Mouse (Mus musculus) Patski (cell line): ENCODE measurements around the gene Upk3b. TPM values are rescaled to one million over a fixed set of nuclear protein-coding genes. Genes with fewer than 3 reads are reported as not detected.
A peak's percentile ranks its signal among the peaks of the same experiment; 100 is the strongest.

Experiments used
- ATAC-seq: fragments of 100-300 bp; one replicate; pipeline ENCODE4 v1.8.0; 2021
- CTCF ChIA-PET: fragments of 350-600 bp; sonication (Branson Sonifier 250); formaldehyde crosslinking; loops from one replicate; lab custom pipeline; 2022; ENCODE audit warnings: inconsistent platforms; lab: Charles Lee
- POLR2A ChIA-PET: fragments of 350-600 bp; sonication (Branson Sonifier 250); formaldehyde crosslinking; loops from one replicate; lab custom pipeline; 2022; ENCODE audit warnings: antibody characterized with exemption, inconsistent platforms; lab: Charles Lee
- DNase-seq: peaks from one replicate; pipeline ENCODE4 v3.0.0-alpha.2; 2011; ENCODE audit warnings: low read depth, low spot score
- H3K27me3 ChIP-seq: fragments of 371-371 bp; one replicate; pipeline ENCODE4 v1.5.1; 2021
- CTCF ChIP-seq: fragments of 100-300 bp; IDR thresholded peaks from one replicate; pipeline ENCODE4 v1.5.1; 2021
- in situ Hi-C: fragments of 300-500 bp; cut with MboI; formaldehyde crosslinking; loops from 3 replicates; pipeline ENCODE4 v1.11.1; 2018; ENCODE audit warnings: low pct_unique_long_range_greater_than_20kb, mixed read lengths
- polyA plus RNA-seq: library from polyadenylated mRNA; unstranded; gene quantifications from one replicate; pipeline ENCODE4 v1.2.3, GENCODE M21; 2021

Upk3b gene
- 0.95 TPM for polyA plus RNA-seq

- TF ChIP-seq CTCF = no peak
- no peak for ATAC-seq
Observed at GRCm38 (mm10) chr5:136038258-136039214, at the start of gene Upk3b. Gene Upk3b (plus strand): TSS chr5:136038496.

GRCm38 (mm10) chr5:135990601-135991000, 47.7 kb upstream of the Upk3b start:
- no peak for DNase-seq
- ATAC-seq = no peak
- in situ Hi-C loops = no loop called here
- H3K27me3 ChIP-seq = no peaks in the 10 kb centered on the region
- ChIA-PET POLR2A (no interaction called here), CTCF (no interaction called here)
- TF ChIP-seq CTCF = no peak

More at GRCm38 (mm10) chr5:136038258-136039214, at the start of gene Upk3b:
- in situ Hi-C loops = no loop called here
- CTCF ChIA-PET = interaction anchor here (1.2 kb wide), 1 partner anchor 36 kb away, joined by 5 read pairs; no protein-coding TSS in a partner anchor
- POLR2A ChIA-PET = no interaction called here
- DNase-seq = no peak
- H3K27me3 ChIP-seq = no peaks in the 10 kb centered on the region

- H3K27me3 ChIP-seq = no peaks in the 10 kb centered on the region
- POLR2A ChIA-PET = interaction anchor here (1.1 kb wide), 1 partner anchor 10 kb away, joined by 3 read pairs; no protein-coding TSS in a partner anchor
- DNase-seq (no peak), ATAC-seq (no peak)
- no peak for TF ChIP-seq CTCF
- in situ Hi-C loops = no loop called here
- CTCF ChIA-PET = interaction anchor here (0.8 to 3.1 kb wide), 5 partner anchors 11 to 69 kb away, joined by 3 to 9 read pairs (median 6); no protein-coding TSS in a partner anchor
Observed at GRCm38 (mm10) chr5:135993381-135993965, 44.8 kb upstream of the Upk3b start.

- ATAC-seq (no peak), DNase-seq (no peak)
- in situ Hi-C loops = no loop called here
- ChIA-PET POLR2A (interaction anchor here (1.1 kb wide), 1 partner anchor 11 kb away, joined by 3 read pairs; no protein-coding TSS in a partner anchor), CTCF (interaction anchor here (1.9 to 3.1 kb wide), 3 partner anchors 12 to 21 kb away, joined by 6 to 9 read pairs (median 7); no protein-coding TSS in a partner anchor)
- no peaks in the 10 kb centered on the region for H3K27me3 ChIP-seq
- no peak for TF ChIP-seq CTCF
Observed at GRCm38 (mm10) chr5:135994335-135994724, 44.0 kb upstream of the Upk3b start.

GRCm38 (mm10) chr5:135994725-135995687, 43.3 kb upstream of the Upk3b start, which contains the start of gene Dtx2:
Gene Dtx2 (plus strand): TSS chr5:135994800.
- in situ Hi-C loops = no loop called here
- ChIA-PET POLR2A (interaction anchor here (0.5 to 1.2 kb wide), 2 partner anchors 13 to 958 kb away, joined by 3 to 4 read pairs; partner anchors contain the start of gene Fis1), CTCF (interaction anchor here (1.2 to 3.1 kb wide), 9 partner anchors 11 to 67 kb away, joined by 3 to 9 read pairs (median 4); no protein-coding TSS in a partner anchor)
- TF ChIP-seq CTCF = peak; percentile 44
- ATAC-seq (peak; percentile 89), DNase-seq (no peak)
- H3K27me3 ChIP-seq = no peaks in the 10 kb centered on the region

- ATAC-seq = no peak
- in situ Hi-C loops = no loop called here
- DNase-seq = no peak
- ChIA-PET POLR2A (interaction anchor here (1.1 to 1.2 kb wide), 2 partner anchors 12 to 13 kb away, joined by 3 to 4 read pairs; no protein-coding TSS in a partner anchor), CTCF (interaction anchor here (1.2 to 3.1 kb wide), 9 partner anchors 10 to 65 kb away, joined by 3 to 9 read pairs (median 4); no protein-coding TSS in a partner anchor)
- no peak for TF ChIP-seq CTCF
- H3K27me3 ChIP-seq = no peaks in the 10 kb centered on the region
Observed at GRCm38 (mm10) chr5:135996162-135996561, 42.1 kb upstream of the Upk3b start.

GRCm38 (mm10) chr5:136001222-136001621, 37.1 kb upstream of the Upk3b start:
- no peak for TF ChIP-seq CTCF
- DNase-seq (no peak), ATAC-seq (no peak)
- ChIA-PET POLR2A (interaction anchor here (1.4 to 1.5 kb wide), 2 partner anchors 8 to 14 kb away, joined by 3 to 5 read pairs; no protein-coding TSS in a partner anchor), CTCF (interaction anchor here (1.3 kb wide), 1 partner anchor 103 kb away, joined by 3 read pairs; no protein-coding TSS in a partner anchor)
- in situ Hi-C loops = no loop called here
- H3K27me3 ChIP-seq = no peaks in the 10 kb centered on the region

- CTCF ChIA-PET = interaction anchor here (1.1 to 1.8 kb wide), 3 partner anchors 24 to 43 kb away, joined by 3 to 5 read pairs (median 3); partner anchors contain the start of gene Upk3b
- ATAC-seq (no peak), DNase-seq (no peak)
- in situ Hi-C loops = no loop called here
- POLR2A ChIA-PET = no interaction called here
- no peak for TF ChIP-seq CTCF
- H3K27me3 ChIP-seq = no peaks in the 10 kb centered on the region
Observed at GRCm38 (mm10) chr5:136002325-136002724, 36.0 kb upstream of the Upk3b start.

GRCm38 (mm10) chr5:136002751-136003151, 35.5 kb upstream of the Upk3b start:
- no peak for ATAC-seq
- CTCF ChIA-PET = interaction anchor here (1.1 to 1.8 kb wide), 3 partner anchors 25 to 43 kb away, joined by 3 to 5 read pairs (median 3); partner anchors contain the start of gene Upk3b
- in situ Hi-C loops = no loop called here

More at GRCm38 (mm10) chr5:136002751-136003151, 35.5 kb upstream of the Upk3b start:
- DNase-seq = no peak
- POLR2A ChIA-PET = no interaction called here
- no peaks in the 10 kb centered on the region for H3K27me3 ChIP-seq
- no peak for TF ChIP-seq CTCF
